Mouse (Mus musculus) megakaryocyte, embryonic 14.5 days (primary cell): ENCODE results near the gene Ap1b1.

Experiments
- FLI1 ChIP-seq: IDR thresholded peaks from 2 replicates; pipeline ENCODE4 v1.6.1; 2012; ENCODE audit warnings: low read length, inconsistent platforms, mixed read lengths
- GATA1 ChIP-seq: IDR thresholded peaks from 3 replicates; pipeline ENCODE4 v1.6.1; 2012; ENCODE audit warnings: mixed read lengths, low read length, inconsistent platforms, borderline replicate concordance

DNA sequence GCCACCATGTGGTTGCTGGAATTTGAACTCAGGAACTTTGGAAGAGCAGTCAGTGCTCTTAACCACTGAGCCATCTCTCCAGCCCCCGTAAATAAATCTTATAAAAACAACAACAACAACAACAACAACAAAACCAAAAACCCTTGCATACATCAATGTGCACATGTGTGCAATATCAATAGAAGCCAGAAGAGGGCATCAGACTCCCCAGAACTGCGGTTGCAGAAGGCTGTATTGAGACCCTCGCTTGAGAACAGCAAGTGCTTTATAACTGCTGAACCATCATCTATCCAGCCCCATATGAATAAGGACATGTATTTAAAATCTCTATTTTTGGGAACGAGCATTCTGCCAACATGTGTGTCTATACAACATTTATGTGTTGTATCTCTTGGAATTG lies 88.3 kb downstream of the Ap1b1 start:
- TF ChIP-seq GATA1: no peak
- TF ChIP-seq FLI1: no peak
